Mouse (Mus musculus) spleen, postnatal 4 days (tissue): Measurements from ENCODE around the gene Ms4a5.

Experiments used
- DNase-seq, 2 experiments: peaks; one replicate each; pipeline ENCODE4 v3.0.0; 2022; ENCODE audit warnings: low spot score in 2 of 2

The Ms4a5 gene

DNA sequence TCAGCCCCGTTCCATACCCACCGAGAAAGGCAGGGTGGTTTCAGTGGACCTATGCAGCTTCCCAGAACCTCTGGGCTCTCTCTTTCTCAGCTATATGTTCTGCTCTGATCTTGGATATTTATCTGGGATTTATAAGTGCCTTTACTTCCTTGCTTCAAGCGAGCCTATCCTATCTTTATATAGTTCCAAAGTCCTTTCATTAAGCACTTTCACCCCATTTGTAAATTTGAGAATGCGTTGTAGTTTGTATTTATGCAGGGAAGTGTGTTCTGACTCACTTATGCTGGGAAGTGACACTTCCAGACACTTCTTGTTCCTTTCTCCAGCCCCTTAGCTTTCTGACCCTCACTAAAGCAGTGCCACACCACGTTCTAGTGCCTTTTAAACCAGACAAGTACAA lies 51.3 kb downstream of the Ms4a5 start, which contains the start of gene Ms4a12:
TSS of gene Ms4a12 (minus strand) at position 101 of the 400 bp plus-strand sequence.
- DNase-seq = no peak
